Mouse (Mus musculus) frontal cortex, postnatal 14 days (tissue): ENCODE data around the gene BC051019.

Source experiments
- DNase-seq, 2 experiments: peaks; one replicate each; pipeline ENCODE4 v3.0.0; 2022; ENCODE audit warnings: low spot score in 2 of 2

BC051019 gene

GRCm38 (mm10) chr7:109708961-109709382, 14.7 kb downstream of the BC051019 start:
- DNase-seq = no peak

- peak in 1 of 2 experiments; percentile 26 for DNase-seq
Measured at GRCm38 (mm10) chr7:109707023-109707785, 16.4 kb downstream of the BC051019 start.

DNA sequence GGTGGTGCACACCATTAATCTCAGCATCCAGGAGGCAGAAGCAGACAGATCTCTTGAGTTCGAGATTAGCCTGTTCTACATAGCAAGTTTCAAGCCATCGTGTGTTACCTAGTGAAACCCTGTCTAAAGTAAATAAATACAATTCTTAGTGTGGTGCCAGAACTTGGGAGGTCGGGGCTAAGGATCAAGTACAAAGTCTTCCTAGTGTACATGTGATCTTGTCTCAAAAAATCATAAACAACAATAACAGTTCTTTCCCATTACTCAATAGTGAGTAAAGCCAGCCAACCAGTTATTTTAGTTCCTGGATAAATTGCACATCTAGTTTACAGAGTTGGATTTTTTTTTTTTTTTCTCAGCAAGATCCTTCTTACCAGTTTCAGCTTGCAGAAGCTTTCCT, 19.2 kb downstream of the BC051019 start:
- no peak for DNase-seq

DNA sequence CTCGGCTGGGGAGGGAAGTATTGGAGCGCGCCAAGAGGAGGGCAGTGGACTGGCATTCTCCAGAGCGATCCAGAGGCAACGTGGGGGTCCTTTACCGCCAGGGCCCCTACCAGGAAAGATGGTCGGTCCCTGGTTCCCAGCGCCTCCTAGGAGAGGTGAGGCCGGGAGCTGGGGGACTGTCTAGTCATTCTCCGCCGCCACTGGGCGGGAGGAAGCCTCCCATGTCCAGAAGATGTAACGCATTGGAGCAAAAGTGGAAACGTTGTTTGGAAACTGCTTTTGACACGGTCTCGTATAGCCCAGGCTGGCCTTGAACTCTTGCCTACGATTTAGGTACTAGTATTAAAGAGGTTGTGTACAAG, 19.7 kb downstream of the BC051019 start:
- DNase-seq = no peak

DNA sequence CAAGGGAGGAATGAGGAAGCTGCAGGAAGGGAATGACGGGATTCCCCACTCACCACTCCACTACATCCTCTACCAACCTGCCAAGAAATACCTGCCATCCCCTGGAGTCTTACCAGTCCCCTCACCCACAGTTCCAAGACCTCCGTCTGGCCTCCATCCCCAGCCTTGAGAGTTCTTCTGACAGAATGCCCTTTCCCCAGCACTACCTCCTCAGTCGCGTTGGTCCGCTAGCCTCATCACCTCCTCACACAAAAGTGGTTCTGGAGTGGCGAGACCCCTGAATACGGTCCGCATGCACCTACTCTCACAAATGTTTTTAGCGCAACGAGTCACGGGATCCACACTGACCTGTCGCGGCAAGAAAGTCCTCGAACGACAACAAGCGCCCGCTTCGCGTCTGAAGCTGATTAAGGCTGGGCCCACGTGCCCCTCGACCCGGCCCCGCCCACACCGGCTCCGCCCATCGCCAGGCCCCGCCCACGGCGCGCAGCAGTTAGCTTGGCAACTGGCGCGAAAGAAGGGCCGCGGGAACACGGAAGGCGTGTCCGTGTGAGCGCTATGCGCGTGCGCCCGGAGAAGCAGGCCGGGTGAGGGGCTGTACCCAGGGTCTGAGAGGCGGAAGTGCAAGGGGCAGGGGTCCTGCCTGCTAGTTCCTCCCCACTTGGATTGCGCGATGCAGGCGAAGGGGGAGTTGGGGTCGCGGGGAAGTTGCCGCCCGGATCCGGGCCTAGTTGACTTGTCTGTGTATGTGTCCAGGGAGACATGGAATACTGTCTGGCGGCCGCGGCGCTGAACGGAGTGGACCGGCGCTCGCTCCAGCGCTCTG, 20.2 kb downstream of the BC051019 start, which contains the start of the genes St5 and Akip1:
TSS of gene St5 (minus strand) at position 416 of the 826 bp plus-strand sequence.
TSS of gene Akip1 (plus strand) at position 501 of the 826 bp plus-strand sequence.
- peak; percentile 88 to 92 for DNase-seq

GRCm38 (mm10) chr7:109702721-109703120, 20.9 kb downstream of the BC051019 start:
- no peak for DNase-seq

GRCm38 (mm10) chr7:109700213-109700612, 23.4 kb downstream of the BC051019 start:
- DNase-seq = no peak

- no peak for DNase-seq
Measured at GRCm38 (mm10) chr7:109695339-109695726, 28.3 kb downstream of the BC051019 start.

DNA sequence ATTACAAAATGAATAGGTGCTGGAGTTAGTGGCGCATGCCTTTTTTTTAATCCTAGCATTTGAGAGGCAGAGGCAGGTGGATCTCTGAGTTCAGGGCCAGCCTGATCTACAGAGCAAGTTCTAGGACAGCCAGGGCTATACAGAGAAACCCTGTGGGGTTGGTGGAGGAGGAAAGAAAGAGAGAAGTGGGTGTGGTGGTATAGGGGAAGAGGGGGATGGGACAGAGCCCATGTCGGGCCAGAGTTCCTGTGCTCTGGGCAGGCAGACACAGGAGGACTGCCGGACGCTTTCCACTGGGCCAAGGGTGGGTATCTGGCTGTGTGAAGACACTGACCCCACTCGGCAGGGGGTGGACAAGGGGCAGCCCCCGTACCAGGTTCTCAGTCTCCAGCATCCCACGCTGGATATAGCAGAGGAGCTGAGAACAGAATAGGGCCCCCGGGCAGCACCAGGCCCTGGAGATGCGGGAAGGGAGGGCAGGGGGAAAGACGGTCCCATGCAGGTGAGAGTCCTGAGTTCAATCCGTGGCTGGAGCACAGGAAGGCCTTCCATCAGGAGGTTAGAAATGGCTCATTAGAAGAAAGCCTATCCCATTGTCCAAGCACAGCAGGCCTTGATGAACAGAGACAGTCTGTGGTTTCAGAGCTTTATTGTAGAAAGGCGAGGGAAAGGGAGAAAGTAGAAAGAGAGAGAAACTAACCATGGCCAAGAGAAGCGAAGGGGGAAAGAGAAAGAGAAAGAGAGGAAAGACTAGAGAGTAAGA, 28.9 kb downstream of the BC051019 start:
- no peak for DNase-seq

DNA sequence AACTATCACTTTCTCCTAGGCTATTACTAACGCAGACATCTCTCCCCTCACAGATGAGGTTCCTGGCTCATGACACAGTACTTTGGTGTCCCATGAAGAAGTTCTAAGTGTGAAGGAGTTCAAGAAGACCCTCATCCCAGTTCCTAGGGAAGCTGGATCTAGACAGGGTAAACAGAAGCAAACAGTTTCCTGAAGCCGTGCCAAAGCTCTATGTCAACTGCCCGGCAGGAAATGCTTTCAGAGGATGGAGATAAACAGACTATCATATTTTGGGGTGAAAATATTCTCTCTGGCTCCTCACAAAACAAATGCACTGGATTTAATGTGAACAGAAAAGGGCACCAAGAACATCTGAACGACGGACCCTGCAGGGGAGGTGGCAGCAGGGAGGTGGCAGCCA, 32.7 kb downstream of the BC051019 start:
- no peak for DNase-seq

DNA sequence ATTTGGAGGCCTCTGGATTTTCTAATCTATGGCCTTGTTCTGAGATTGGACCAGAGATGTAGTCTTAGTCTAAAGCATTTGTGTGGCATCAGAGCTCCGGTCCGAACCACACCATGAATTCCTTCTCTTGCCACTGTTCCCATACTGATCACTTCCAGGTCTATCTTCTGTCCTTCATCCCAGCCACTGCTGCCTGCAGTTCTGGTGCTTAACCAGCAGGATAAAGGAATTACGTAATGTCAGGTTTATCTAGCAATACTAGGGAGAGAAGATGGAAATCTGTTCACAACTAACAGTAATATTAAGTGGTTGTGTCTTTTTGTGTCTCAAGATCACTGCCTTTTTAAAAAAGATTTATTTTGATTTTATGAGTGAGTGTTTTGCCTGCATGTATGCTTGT, 33.5 kb downstream of the BC051019 start:
- no peak for DNase-seq

GRCm38 (mm10) chr7:109686585-109687128, 37.0 kb downstream of the BC051019 start:
- no peak for DNase-seq

DNA sequence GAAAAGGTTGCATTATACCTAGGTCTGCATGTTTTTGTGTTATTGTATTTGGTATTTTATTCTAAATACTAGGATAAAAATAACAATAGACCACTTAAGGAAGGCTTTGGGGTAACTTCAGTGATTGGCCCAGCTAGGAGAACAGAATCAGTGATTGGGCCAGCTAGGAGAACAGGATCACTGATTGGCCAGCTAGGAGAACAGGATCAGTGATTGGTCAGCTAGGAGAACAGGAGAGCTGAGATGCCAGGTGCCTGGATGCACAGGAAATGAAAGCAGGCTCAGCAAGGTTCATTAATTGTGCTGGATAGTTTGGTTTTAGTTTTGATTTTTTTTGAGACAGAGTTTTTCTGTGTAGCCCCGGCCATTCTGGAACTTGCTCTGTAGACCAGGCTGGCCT, 42.8 kb downstream of the BC051019 start:
- DNase-seq = no peak

DNA sequence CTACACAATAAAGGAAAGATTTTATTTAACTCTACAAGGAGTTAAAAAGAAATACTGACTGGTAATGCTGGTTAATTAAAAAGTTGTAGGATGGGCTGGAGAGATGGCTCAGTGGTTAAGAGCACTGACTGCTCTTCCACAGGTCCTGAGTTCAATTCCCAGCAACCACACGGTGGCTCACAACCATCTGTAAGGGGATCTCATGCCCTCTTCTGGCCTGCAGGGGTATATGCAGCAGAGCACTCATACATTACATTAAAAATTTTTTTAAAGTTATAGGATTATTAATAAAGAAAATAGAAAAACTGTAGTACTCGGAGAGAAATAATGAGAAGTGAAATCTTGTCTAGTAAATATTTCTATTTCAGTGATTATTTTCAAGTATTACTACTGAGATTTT, 43.4 kb downstream of the BC051019 start:
- no peak for DNase-seq

- DNase-seq = no peak
Measured at GRCm38 (mm10) chr7:109674944-109675628, 48.6 kb downstream of the BC051019 start.

DNA sequence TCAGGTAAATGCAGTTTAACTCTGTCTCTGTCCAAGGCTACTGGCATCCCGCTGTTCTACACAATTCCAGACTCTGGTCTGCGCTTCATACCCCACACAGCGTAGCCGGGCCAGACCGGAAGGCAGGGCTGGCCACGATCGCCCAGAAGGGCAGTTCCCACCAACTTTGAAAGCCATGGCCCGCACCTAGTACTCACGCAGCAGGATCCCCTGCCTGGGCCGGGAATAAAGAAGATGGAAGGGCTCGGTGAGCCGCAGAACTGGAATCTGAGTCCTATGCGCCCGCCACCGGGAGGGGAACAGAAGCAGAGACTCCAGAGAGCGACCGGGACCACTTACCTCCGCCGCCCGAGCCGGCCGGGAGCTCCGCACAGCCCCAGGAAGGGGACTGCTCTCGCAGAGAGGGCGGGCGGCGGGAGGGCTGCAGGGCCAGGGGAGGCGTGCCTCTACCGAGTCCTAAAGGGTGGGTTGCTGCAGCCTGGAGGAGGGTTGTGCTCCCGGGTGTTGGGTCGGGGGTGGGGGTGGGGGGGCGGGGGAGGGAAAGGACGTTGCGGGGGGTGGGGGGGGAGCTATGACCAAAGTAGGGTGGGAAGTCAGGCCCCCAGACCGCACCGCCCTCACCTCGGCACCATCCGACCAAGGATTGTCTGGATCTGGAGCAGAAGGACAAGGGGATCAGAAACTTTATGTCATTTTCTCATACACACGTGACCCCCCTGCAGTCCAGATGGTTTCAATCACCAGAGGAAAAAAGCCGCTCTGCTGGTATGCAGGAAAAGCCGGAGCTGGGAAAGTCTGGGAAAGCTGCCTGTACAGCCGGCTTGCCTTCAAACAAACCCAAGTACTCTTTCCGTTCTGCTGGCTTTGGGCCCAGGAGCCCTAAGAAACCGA, 51.8 kb downstream of the BC051019 start:
- peak; percentile 47 to 49 for DNase-seq

GRCm38 (mm10) chr7:109669426-109670170, 54.1 kb downstream of the BC051019 start:
- no peak for DNase-seq

- no peak for DNase-seq
Measured at GRCm38 (mm10) chr7:109666664-109667063, 57.0 kb downstream of the BC051019 start.

GRCm38 (mm10) chr7:109662626-109663025, 61.0 kb downstream of the BC051019 start:
- no peak for DNase-seq
